Mouse (Mus musculus) kidney, embryonic 16.5 days (tissue): ENCODE results near the gene C1d. TPM values are rescaled to one million over a fixed set of nuclear protein-coding genes. Genes with fewer than 3 reads are reported as not detected.

ENCODE experiments used
- polyA plus RNA-seq: library from polyadenylated mRNA; unstranded; fragments of >200 nt; fragmentation: Nextera tagmentation; extraction: Ambion mirVana; gene quantifications from 2 replicates; pipeline ENCODE4 v1.2.1, GENCODE M21; 2015

C1d gene
- polyA plus RNA-seq, 1 experiment from 2014 or later: 98.0 TPM

Other genes starting within 250 kb of the C1d start
- gene Cnrip1, start 206.0 kb upstream of the C1d start, polyA plus RNA-seq: 31.4 and 32.4 TPM in 2 replicates
- gene Plek, start 205.2 kb upstream of the C1d start, polyA plus RNA-seq: 1.6 TPM in 2 replicates
- gene Ppp3r1, start 98.3 kb upstream of the C1d start, polyA plus RNA-seq: 84.6 and 86.5 TPM in 2 replicates
- gene Wdr92, start 75.5 kb upstream of the C1d start, polyA plus RNA-seq: 27.6 and 30.0 TPM in 2 replicates
- gene Pno1, start 46.0 kb upstream of the C1d start, polyA plus RNA-seq: 65.7 and 68.4 TPM in 2 replicates